Mouse (Mus musculus) urinary bladder, postnatal 36 days (tissue): ENCODE measurements at regions not wholly inside any gene's neighbourhood (a gene's known extent, or its start where the extent isn't known, plus 50 kb on each side); places are given as distances from the start of the nearest gene placed in this dataset.

Source experiments
- DNase-seq, 2 experiments: peaks; one replicate each; pipeline ENCODE4 v3.0.0; 2022; ENCODE audit warnings: low spot score in 2 of 2, mixed read lengths in 1 of 2

- DNase-seq = no peak
Observed at GRCm38 (mm10) chr1:41244627-41245026, 439.2 kb downstream of the Tmem182 start.

DNA sequence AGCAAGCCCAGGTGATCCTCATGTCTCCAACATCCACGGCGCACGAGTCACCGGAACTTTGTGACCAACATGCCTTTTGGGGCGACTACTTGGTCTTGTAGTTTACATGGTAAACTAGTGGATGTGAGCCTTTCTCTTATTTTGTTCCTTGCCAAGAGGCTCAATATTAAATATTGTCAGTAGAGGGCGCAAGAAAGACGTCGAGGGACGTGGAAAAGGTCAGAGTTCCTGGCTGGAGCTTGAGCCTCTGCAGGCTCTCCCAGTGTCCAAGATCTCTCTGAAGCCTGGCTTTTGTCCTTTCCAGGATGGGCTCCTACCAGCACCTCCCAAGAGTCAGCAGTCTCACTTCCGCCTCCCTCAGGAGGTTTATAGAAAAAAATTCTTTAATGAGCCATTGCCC lies 458.8 kb downstream of the Tmem182 start:
- no peak for DNase-seq

GRCm38 (mm10) chr1:41271111-41271730 lies 465.8 kb downstream of the Tmem182 start:
- DNase-seq = no peak

GRCm38 (mm10) chr1:41274573-41275270 lies 469.3 kb downstream of the Tmem182 start:
- no peak for DNase-seq

- no peak for DNase-seq
Observed at GRCm38 (mm10) chr1:41275271-41275624, 469.8 kb downstream of the Tmem182 start.

DNA sequence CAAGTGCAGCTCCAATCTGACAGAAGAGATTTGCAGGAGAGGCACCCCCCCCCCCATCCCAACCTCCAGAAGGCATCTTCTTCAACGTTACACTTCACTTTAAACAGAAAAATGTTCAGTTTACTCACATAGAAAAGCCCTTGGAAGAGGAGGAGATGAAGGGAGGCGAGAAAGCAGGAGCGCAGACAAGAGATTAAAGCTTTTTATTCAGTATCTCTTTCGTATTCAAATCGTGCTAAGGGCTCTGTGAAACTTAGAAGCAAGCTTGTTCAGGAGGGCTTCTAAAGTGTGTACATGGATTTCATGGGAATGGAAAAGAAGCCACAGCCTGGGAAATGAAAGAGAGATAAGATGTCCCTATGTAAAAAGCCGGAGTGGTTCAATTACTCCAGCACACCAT lies 470.2 kb downstream of the Tmem182 start:
- no peak for DNase-seq

DNA sequence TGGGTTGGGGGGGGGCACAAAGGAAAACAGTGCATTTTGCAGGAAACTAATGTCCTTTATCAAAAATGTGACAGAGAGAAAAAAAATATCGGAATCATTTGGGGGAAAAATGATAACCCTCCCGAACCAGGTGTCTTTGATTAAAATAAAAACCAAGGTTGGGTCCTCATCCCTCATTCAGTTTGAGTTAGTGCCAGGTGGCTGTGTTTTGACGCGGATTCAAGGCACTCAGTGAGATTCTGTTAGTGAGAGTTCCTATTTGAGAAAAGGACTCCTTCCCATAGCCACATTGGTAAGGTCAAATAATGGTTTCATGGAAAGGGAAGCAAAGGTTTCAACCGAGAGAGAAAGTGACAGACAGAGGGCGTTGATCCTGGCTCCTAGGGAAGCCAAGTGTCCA lies 470.9 kb downstream of the Tmem182 start:
- no peak for DNase-seq

DNA sequence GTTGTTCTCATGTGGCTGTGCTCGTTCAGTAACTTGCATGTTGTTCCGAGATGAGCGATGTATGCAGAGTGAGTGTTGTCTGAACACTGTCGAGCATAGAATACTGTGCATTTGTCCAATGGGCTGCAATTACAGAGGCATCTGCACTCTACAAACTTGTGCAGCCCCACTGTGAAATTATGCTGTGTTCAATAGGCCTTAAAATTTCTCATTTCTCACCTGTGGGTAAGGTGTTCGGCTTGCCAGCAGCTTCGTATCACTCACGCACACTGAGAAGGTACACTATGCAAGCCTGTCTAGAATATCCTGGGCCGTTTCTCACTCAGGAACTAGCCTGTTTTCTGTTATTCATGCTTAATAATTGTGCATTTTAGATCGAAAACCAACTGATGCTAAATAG lies 479.8 kb downstream of the Tmem182 start:
- DNase-seq = no peak

DNA sequence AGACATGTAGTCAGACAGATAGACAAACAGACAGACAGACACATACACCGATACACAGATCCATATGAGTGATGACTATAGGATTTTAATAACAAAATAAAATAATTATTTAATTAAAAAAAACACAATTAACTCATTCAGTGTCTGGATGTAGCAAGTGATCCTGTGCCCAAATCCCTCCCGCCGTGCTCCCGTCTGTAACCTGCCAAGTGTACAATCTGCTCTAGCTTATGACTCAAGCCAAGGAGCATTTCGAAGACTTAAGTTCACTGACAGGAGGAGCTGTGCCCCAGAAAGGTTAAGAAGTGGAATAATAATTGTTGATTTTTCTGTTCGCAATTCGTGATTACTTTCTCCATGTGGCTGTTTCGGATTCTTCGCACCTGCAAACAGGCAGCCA lies 480.8 kb downstream of the Tmem182 start:
- DNase-seq = no peak

DNA sequence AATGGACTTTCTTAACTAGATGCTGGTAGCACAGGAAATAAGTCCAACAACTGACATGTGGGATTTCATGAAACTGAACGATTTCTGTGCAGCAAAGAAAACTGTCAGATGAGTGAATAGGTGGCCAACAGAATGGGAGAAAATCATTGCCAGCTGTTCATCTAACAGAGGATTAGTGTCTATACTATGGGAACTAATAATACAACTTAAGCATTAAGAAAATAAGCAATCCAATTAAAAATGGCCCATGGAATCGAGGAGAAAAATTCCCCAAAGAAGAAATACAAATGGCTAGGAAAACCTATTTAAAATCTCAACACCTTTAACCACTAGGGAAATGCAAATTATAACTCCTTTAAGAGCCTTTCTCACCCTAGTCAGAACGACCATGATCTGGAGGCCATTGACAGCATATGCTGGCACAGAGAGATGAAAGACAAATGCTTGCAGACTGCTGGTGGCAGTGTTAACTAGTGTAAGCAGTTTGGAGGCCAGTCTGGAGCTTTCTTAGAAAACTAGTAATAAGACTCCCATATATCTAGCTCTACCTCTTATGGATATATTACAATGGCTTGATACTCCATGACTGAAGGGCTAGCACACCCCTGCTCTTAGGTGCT lies 521.6 kb downstream of the Tmem182 start:
- DNase-seq = no peak

DNA sequence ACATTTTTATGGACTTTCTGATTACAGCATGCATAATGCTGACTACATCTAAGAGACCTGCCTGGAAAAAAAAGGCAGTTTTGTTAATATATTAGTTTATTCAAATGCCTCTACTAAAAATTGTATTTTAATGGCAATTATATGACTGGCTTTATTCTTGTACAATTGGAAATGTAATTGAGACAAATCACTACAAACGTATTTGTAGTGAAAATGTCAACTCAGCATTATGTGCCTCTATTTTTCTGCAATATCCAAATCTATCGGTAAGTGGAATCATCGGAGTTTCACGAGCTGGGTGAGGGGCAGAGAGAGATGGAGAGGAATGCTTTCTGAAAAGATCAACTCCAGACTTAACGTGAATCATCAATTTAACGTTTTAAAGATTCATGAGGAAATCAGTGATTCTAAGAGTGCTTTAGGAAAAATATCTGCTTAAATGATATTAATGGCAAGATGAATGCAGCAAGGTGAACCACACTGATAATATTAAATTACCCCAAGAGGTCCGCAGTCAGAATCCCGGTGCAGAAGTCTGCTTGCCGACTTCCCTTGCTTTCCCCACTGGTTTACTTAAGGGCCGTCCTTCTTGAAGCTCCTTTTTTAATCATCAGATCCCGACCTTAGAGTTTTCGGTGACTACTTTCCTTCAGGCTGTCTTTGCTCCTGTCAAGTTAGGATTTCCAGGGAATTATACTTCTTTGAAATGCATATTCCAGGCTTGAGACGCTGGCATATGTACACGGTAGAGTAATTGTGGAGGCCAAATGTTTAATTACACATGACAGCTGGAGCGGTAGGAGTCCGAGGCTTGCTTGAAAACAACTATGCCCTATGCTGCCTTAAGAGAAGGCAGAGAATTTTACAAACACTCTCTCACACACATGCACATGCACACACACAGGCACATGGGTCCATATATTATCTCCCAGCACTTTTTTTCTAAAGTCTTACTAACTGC lies 544.7 kb downstream of the Tmem182 start:
- DNase-seq = no peak

GRCm38 (mm10) chr1:41359061-41359460 lies 553.7 kb downstream of the Tmem182 start:
- DNase-seq = no peak

DNA sequence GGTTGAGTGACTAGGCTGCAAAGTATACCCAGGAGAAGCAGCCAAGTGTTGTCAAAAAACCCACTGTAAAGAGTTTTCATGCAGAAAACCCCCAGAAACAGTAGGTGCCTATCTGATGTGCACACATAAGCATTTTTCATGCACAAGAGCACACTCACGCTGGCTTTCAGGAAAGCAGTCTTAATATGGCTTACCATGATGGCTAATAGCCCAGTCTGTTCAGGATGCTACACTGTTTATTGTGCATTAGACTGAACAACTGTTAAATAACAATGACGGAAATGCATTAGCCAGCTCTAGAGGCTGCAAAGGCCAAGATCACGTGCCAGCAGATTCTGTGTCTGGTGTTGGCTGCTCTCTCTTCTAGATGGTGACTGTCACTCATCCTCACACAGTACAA lies 556.1 kb downstream of the Tmem182 start:
- DNase-seq = no peak

GRCm38 (mm10) chr1:41380013-41380412 lies 574.6 kb downstream of the Tmem182 start:
- DNase-seq = no peak

DNA sequence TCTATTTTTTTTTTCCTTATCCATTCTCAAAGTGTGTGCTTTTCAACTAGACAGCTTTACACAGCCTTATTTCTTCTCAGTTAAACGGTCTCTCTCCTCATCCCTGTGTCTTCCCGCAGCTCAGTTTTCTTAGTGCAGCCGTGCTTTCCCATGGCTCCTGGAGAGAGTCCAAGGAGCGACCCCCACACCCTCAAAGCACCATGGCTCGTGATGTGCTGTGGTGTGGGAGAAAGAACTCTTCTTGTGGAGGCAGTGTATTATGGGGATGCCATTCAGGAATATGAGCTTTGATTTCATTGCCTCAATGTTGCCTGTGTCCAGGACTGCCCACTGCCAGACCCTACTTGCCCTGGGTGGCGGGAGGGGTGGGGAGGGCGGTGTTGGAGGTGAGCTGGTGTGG lies 576.1 kb downstream of the Tmem182 start:
- no peak for DNase-seq

DNA sequence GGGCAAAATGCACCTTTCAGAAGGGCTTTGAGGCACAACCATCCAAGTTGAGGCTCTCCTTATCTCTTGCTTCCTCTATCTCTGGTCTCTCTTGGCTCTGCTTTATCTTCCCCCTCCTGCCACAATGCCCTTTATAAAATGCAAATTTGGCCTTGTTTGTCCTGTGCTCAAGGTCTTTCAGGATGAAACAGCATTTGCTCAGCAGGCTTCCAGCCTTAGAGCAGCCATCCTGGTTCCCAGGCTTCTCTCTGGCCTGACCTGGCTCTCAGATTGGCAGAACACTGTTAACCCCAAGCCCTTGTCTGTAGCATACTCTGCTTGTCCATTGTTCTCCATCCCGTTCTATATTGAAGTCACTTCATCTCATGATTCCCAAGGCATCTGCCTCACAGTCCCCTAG lies 579.3 kb downstream of the Tmem182 start:
- DNase-seq = no peak

GRCm38 (mm10) chr1:41386435-41386834 lies 581.0 kb downstream of the Tmem182 start:
- no peak for DNase-seq

DNA sequence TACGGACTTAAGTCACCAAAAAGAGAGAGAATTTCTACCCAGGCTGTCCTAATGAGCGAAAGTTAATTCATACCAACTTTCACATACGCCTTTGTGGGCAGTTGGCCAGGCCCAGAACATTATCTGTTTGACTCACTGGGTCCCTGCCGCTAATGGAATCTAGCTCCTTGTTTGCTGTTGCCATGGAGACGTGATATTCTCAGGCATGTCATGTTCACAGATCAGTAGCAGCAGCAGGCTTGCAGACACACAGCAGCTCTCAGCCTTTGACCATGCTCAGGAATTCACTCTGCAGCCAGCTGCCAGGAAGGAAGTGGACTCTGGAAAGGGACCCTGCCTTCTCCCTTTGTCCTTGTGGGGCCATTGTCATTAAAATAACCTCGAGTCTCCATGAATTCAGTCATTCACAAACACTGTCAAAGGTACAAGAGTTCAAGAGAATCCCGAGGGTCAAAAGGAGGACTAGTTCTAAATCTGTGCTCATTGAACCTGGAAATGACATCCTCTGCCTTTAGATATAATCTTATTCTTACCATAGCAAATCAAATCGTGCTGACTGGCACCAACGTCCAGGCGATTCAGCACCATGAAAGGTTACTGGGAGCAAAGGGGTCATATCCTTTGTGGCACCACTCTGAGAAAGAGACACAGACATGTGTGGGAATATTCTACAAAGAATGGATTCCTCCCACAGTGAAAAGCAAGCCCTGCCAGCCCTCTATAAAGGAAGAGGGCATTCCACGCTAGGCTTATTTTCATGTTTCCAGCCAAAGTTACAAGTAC lies 584.9 kb downstream of the Tmem182 start:
- peak in 1 of 2 experiments; percentile 7 for DNase-seq

DNA sequence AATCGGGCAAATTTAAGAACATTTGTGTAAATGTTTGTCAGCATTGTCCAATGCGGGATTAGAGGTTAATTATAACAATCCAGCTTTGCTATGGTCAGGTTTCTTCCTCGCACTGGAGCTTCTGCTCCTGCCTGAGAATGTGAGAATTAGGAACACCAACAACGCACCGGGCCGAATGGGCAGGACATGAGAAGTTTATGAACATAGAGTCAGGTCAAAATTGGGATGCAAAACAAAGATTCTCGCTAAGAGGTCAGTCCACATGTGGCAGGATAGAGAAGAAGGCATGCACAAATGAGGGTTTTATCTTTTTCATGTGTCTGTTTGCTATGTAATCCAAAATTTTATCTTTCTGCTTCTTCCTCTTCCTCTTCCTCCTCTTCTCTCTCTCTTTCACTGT lies 585.7 kb downstream of the Tmem182 start:
- no peak for DNase-seq

- no peak for DNase-seq
Observed at GRCm38 (mm10) chr1:41393287-41393686, 587.9 kb downstream of the Tmem182 start.

GRCm38 (mm10) chr1:41395081-41395480 lies 589.7 kb downstream of the Tmem182 start:
- DNase-seq = no peak
